Mouse (Mus musculus) ES-E14 (cell line): Measurements from ENCODE around the gene Nav2.

Experiments
- CHD2 ChIP-seq: IDR thresholded peaks from 2 replicates; pipeline ENCODE4 v1.6.1; 2014; ENCODE audit warnings: mild to moderate bottlenecking, low read depth, low read length, inconsistent platforms
- ZC3H11A ChIP-seq: IDR thresholded peaks from 2 replicates; pipeline ENCODE4 v1.6.1; 2012; ENCODE audit warnings: low read depth, mild to moderate bottlenecking, inconsistent platforms, low read length, borderline replicate concordance

GRCm38 (mm10) chr7:48896051-48896450 lies 12.5 kb upstream of the Nav2 start:
- no peak for TF ChIP-seq CHD2
- no peak for TF ChIP-seq ZC3H11A
